Mouse (Mus musculus) WW6 (cell line): ENCODE results near the gene Lpp.

Experiments
- DNase-seq: peaks from one replicate; pipeline ENCODE4 v3.0.0-alpha.2; 2013; ENCODE audit warnings: low read depth, low spot score

Gene Lpp

DNA sequence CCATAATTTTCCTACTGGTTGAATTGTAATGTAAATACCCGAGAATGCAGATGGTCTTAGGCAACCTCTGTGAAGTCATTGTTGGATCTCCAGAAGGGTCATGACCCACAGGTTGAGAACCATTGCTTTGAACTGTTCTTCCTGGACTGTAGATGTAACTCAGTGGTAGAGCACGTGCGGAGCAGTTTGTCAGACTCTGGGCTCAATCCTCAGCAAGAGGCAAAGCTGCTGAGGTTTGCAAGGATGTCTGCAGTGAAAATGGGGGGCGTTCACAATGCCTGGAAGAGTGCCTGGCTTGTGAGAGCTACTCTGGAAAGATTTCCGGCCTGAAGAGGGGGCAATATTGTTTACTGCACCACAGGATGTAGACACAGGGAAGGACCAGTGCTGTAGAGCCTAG is 6.2 kb downstream of the Lpp start:
- DNase-seq: no peak

DNA sequence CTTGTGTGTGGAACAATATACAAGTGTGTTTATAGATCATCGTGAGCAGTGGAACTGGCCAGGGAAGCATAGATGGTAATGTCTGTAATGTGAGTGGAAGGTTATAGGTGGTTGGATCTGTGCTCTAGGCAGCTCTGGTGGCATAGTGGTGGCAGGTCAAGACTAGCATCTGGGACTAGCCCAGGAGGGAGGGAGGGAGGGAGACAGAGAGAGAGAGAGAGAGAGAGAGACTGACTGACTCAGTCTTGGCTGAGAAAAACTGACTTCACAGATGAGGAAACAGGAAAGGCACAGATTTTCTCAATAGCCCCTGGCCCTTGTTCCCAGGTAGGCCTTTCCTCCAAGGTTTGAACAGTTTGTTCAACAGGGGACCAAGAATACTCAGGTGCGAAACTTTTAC is 7.5 kb downstream of the Lpp start:
- DNase-seq: no peak

DNA sequence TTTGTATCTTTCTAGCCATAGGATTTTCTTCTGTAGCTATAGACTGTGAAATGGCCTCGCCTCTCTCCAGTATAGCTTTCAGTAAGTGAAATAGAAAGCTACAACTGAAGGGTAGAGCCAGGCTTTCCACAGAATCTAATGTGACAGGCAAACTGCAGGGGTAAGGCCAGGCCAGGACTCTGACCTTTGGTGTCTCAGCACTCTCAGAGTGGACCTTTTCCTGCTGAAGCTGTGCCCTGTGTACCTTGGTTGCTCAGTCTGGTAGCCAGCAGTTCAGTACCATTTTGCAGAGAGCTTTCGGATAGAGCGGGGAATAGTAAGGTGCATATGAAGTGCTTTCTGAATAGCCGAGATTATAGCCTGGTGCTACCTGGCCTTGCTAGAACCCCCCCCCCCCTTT is 9.5 kb downstream of the Lpp start:
- no peak for DNase-seq

DNA sequence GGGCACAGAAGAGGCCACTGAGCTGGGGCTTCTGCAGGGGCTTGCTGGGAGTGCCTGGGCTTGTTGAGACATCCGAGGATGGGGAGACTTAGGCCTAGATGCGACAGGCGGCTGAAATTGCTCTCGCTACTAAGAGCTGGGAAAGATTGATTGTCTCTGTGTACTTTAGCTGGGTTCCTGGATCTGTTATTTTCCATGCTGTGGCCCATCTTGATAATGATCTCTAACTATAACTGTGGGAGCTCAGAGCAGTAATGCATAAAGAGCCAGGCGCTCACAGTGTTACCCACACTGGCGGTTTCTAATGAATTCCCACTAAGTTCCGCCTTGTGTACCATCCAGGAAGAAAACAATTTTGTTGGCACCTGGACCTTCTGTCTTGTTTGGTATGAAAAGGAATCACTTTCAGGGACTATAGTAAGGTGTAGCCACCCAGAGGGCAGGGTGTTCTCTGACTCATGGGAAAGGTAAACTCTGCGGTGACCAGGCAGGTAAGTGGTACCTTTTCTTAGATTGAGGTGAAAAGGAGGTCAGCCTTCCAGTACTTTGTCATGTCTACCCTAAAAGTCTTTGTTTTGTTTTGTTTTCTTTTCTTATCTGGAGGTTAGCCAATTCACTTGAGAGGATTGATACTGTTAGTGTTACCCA is 10.6 kb downstream of the Lpp start:
- DNase-seq: no peak

DNA sequence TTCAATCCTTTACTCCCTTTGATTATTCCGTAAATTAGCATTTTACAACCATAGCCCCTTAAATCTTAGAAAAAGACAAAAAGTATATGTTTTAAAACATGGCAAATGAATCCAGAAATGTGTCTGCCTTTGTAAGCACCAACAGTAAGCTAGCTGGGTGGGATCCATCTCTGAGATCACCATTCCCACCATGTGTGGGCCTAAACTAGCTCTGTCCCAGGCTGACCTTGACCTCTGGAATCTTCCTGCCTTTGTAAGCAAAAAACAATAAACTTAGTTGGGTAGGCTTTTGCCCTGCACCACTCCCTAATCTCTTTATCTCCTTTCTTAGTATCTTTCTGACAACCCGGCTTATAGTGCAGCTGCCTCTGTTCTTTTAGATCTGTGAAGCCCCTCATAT is 13.2 kb downstream of the Lpp start:
- no peak for DNase-seq

DNA sequence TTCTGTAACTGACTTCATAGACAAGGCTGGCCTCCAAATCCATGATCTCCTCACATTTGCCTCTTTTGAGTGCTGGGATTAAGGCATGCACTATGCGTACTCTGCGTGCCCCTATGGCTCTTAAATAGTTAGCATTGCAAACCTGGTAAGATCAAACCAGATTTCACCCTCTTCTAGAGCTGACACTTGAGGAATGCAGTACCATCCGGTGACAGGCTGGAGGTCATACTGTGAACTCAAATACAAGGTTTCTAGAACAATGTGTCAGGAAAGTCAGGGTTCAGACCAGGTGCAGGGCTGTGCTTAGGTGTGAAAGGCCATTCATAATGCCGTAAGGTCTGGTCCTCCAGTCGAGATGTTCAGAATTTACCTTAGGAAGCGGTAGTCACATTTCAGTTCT is 18.0 kb downstream of the Lpp start:
- DNase-seq: no peak

DNA sequence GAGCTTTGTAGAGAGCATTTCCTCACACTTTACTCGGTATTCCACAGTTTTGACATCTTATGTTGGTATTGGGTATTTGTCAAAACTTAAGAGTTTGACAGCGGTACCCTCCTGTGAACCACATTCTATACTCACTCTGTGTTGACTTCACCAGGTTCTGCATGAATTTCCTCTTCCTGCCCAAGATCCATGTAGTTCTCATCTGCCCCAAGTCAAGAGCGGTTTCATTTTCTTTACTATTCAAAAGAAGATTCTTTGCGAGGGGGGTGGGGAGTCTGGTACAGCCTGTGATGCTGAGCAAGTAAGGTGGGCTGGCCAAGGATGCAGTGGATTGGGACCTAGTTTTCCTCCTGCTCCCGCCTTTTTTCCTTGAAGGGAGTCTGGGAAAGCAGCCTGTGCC is 18.9 kb downstream of the Lpp start:
- DNase-seq: no peak

DNA sequence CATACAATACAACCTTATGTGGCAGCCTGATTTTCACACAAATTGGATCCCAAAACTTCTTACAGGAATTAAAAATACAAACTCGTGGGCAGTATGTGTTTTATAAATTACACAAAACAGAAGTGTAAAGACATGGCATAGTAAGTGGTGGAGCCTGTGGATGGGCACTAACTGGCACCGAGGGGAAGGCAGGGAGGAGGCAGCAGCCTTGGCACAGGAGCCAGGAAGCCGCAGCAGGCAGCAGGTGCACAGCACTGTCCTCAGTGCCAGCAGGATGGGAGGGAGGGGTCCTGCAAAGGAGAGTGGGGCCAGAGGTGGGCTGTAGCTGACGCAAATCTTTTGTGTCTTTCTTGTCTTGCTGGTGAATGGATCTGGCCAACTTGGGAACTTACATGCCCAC is 19.8 kb downstream of the Lpp start:
- DNase-seq: no peak

DNA sequence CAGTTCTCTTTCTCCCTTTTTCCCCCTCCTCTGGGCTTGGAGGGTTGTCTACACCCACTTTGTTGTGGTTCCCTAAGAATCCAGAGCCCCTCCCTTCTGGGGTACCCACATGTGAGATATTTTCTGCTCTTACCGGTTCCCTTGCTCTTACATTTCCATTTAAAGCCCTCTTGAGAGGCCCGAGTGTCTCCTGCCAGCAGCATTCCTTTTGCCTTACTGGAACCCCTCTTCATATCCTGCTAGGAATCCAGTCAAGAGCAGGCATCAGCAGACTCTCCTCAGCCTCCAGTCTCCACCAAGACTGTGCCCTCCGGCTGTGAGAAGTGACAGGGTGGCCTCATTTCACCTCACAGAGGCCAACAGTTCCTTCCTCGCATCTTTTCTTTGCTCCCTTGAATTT is 24.7 kb downstream of the Lpp start:
- DNase-seq: no peak

DNA sequence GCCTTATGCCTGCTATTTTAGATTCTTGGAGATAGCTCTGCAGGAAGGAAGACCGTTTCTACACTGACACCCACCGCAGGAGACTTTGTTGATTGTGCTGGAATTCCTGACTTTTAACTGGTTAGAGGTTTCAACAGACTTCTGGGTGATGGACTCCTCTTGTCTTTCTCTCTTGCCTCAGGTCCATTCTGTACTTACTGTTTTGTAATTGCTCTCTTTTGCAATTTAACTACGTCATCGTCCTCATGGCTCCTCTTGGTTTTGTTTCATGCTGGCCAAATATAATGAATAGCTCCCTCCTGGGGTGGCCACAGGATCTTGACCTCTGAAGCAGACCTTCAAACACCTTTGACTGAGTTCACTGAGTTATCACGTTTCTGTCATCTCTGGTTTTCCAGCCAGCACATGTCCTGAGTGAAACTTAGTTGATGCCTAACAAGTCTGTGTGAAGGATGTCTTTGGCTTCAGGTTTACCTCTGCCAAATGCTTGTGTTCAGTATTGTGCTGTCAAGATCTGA is 27.4 kb downstream of the Lpp start:
- DNase-seq: no peak

DNA sequence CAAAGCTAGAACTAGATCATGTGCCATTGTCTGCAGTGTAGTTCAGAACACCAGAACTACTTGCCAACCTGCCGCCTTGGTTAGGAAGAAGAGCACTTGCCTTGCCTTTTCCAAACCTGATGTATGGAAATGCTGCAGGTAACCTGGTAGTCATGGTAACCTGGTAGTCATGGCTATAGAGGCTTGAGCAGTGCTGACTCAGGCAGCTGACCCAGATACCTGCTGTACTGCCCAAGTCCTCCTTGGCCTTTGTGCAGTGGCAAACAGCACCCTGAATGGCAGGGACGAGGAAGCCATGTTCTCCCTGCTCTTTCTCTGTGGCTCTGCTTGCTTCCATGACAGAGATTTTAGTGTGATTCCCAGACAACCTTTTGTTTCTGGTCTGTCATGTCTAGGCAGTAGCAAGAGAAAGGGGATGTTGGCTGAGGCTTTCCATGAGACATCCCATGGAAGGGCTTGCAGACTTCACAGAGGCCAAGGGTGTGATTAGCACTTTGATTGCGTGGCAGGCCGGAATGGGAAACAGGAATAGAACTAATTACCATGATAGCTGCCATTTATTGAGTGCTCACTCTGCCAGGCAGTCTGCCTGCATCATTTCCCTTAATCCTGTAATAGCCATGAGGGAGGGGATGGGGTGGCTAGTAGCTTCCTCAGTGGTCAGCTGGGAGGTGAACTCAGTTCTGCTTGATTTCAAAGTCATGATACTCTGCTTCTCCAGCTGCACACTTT is 28.5 kb downstream of the Lpp start:
- DNase-seq: no peak

DNA sequence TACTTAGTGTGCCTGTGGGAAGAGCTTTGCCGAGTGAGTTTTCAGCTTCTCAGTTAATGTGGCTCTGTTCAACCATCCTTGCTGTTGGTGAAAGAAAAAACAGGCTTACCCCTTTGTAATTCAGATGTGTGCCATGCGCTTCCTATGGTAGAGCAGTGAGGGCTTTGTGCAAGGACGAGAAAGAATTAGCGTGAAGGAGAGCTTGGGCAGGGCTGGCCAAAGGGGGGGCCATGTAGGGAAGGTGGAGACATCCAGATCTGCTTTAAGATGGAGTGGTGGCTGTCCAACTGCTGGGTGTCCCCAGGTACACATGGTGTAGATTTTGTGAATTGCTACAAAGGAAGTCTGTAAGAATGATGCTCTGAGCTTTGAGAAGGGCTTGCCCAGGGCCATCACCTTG is 29.9 kb downstream of the Lpp start:
- no peak for DNase-seq

DNA sequence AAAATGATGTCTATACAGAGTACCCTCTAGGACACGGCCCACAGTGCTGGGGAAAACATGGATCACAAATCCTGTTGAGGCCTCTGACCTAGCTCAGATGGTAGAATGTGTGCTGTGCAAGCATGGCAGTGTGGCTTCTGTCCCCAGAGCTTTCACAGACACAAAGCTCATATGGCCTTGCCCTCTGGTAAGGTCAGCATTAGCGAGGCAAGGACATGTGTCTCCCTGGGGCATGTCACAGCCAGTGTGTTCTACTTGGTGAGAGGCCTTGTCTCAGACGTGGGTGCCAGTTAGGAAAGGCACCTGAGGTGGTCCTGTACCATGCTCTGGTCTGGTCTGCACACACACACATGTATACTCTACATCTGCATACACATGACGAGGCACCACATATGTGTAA is 30.4 kb downstream of the Lpp start:
- DNase-seq: no peak

DNA sequence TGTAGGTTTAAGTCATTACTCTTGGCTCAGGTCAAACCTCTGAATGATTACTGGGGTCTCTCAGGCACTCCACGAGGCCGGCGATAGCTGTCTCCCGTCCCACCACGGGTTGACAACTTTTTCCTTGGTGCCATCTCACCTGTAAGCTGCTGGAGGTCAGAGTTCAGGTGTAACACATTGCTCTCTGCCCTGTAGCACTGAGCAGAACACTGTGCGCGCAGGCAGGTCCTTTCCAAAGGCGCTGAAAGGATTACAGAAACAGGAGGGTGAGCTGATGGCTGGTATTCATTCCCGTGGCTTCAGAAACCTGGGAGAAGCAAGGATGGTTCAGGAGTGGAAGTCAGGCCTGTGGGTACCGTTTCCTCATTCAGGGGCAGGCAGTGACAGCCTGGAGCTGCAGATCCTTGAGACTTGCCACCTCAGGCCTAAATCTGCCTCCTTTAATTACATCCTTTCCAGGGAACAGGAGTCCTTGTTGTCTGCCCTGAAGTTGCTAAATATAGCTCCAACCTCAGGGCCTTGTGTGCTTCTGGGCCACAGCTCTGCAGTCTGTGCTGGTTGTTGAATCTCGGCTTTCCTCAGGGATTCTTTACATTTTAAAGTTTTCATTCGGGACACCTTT is 31.2 kb downstream of the Lpp start:
- DNase-seq: no peak

DNA sequence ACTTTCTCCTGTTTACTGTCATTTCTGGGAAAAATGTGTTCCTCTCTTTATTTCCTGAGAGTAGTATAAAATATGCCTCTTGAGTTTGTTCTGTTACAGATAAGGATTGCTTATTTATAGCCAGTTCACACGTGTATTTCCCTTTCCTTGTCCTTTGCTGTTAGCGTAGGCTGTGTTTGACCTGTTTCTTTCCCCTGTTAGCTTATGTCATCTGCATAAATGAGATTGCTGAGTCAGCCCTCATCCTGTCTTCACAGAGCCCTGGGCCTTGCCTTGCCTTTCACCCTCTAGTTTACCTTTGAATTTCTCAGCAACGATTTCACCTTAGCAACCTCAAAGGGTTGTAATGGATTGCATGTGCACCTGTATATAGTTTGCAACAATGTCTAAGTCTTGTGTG is 32.5 kb downstream of the Lpp start:
- no peak for DNase-seq

DNA sequence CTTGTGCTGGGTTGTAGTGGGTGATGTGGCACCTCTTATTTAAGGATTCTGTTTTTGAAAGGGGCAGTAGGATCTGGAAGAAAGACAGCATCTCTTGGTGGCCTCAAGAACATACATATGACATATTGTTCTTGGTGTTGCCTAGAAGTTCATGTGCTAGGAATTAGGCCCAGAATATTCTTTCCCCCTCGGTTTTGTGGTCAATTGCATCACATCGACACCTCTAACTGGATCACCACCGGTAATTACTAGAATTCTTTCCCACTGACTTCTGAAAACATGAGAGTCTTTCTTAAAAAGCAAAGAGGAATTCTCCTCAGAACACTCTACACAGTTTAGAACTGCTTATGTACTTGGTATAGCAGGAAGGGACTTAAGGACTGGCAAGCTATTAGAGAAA is 34.3 kb downstream of the Lpp start:
- DNase-seq: no peak

DNA sequence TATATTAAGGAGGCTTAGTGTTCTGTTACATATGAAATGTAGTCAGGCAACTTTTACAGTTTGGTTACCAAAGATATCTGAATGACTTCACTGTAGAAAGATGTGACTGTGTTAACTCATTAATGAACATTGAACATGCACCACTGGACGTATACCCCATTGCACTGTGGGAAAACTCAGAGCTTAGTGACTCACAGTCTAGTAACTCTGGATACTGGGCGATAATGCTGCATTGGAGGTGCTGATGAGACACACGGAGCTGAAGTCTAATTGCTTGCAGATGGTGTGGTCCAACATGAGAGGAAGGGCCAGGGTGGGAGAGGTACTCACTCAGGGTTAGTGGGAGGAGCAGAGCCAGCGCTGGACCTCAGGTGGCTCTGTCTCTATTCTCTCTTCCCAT is 34.7 kb downstream of the Lpp start:
- no peak for DNase-seq

DNA sequence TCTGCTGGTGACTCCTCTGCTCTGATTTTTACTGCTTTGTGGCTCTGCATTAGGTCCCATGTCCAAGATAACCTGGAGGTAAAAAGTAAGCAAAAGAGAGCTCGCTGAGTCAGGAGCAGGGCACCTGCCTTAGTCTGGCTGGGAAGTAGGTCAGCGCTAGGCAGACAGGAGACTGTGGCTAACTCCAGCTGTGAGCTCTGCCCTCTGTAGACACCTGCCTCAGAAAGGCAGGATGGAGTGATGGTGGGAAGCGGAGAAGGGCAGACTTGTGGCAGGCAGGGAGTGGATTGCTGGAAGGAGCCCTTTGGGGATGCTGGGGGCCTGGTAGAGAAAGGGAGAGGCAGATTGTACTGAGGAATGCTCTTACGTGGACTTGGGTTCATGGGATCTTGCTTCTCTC is 35.4 kb downstream of the Lpp start:
- DNase-seq: no peak

DNA sequence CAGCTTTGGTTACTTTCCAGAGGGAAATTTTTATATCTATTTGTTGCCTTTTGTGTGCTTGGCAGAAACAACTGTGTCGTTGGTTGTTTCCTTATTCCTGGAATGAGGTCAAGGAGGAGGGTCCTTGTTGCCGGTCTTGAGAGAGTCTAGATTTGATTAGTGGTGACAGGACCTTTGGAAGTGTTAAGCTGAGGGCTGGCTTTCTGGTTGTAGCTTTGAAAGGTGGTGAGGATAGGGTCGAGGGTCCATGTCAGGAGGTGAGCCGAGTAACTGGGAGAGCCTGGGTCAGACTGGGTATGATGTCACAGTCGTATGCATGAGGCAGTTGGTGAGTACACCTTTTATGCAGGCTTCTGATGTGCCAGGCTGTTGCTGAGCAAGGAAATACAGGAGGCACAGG is 36.4 kb downstream of the Lpp start:
- no peak for DNase-seq

DNA sequence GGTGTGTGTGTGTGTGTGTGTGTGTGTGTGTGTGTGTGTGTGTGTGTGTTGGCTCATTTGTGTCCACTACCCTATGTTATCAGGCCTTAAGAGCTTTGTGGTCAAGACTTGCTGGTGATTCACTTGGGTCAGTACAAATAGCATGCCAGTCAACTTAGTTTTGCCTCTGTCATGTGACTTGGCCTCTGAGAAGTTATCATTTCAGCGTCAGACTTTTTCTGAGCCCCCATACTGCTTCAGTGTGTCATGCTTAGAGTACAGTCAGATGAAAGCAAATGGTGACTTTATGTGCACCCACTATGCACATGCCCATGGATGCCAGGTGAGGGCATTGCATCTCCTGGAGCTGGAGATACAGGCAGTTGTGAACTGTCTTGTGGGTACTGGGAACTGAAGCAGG is 38.5 kb downstream of the Lpp start:
- DNase-seq: no peak

DNA sequence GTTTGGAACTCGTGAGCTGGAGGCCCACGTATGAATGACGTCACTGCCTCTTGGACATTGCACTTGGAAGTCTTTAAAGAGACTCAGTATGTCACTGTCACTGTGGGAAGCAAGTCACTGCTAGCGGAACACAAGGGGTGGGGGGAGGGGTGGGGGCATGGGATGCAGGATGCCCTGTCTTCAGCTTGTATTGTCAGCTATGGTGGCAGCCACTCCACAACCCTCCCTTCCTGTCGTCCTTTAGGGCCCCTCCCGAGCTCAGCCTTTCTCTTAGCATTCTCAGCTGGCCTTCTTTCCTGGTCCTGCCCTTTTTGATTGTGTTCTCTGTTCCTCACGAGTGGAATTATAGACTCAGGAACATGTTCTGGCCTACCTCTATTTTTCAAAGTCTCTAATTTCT is 40.3 kb downstream of the Lpp start:
- DNase-seq: no peak

DNA sequence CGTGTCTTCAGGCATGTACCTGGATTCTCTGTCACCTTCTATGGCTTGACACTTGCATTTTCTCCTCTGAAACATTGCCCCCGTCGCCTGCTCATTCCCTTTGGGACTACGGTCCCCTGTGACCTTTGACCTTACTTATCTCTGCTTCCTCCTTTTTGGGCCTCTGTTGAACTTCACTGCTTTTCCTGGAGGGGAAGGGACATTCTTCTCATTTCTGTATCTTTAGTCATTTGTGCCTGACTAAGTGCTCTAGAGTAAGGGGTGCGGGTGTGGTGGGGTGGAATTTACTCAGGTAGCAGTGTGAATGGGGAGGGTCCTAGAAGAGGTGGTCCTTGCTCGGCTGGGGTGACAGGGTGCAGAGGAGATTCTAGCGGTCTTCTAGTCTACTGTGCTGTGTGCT is 40.7 kb downstream of the Lpp start:
- DNase-seq: no peak

DNA sequence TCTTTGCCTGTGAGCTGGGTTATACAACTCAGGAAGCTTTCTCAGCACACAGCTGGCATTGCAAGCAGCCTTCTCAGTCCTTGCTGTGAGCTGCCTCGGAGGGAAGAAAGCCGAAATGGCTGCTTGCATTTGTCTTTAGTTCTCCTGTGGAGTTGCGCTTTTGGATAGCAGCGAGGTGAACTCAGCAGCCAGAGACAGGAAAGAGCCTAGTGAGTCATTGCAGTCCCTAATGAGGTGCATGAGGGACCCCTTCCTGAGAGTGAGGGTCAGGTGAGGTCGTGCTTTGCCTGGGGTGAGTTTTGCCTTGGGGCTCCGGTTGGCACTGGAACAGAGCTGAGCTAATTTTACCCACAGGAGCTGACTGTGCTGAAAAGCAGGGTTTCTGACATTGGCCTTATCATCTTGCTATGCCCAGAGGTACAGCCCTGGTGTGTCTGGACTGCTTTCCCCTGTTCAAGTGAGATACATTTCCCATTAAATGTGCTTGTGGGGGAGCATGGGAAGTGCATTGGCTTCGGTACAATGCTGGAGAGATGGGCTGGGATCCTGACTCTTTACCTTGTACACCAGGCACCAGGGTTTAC is 41.3 kb downstream of the Lpp start:
- no peak for DNase-seq
